Mouse (Mus musculus) skeletal muscle tissue, adult 2 months (tissue): ENCODE measurements around the gene Plxdc2.

Experiments
- DNase-seq: peaks from one replicate; pipeline ENCODE4 v3.0.0-alpha.2; 2012; ENCODE audit warnings: low read depth, low spot score

The Plxdc2 gene

GRCm38 (mm10) chr2:16571169-16571751, 215.2 kb downstream of the Plxdc2 start:
- no peak for DNase-seq

DNA sequence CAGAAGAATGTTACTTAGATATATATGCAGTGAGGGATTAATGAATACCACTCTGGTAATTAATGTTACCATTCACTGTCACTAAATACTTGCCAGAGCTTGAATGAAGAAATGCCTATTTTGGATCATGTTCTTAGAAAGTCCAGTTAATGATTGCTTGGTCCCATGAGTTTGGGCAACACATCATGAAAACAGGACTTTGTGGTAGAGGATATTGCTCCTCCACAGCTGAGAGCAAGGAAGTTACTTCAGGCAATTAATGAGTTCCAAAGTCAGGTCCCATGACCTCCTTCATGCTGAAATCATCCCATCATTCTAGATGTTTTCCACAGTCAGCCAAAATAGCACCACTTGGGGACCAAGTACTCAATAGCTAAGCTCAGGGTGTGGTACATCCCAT, 220.5 kb downstream of the Plxdc2 start:
- DNase-seq: no peak

GRCm38 (mm10) chr2:16578153-16578552, 222.0 kb downstream of the Plxdc2 start:
- DNase-seq: no peak

DNA sequence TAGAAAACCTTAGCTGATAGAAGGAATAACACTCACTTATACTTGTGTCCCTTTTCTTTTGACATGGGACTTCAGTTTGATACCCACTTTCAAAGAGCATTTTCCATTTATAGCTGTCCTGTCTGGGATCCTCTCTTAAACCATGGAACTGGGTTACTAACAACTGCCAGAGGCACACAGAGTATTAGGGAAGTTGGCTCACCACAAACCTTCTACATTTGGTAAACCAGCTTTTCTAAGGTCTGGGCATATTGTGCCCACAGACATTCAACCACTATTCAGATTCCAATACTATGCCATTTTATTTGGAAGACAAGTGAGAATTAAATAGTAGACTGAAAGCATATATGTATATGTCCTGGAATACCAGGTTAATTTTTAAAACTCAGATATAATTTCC, 232.4 kb downstream of the Plxdc2 start:
- no peak for DNase-seq

- no peak for DNase-seq
These were observed 239.3 kb downstream of the Plxdc2 start for GRCm38 (mm10) chr2:16595451-16595850.

- no peak for DNase-seq
These were observed 242.1 kb downstream of the Plxdc2 start for GRCm38 (mm10) chr2:16598231-16598630.

DNA sequence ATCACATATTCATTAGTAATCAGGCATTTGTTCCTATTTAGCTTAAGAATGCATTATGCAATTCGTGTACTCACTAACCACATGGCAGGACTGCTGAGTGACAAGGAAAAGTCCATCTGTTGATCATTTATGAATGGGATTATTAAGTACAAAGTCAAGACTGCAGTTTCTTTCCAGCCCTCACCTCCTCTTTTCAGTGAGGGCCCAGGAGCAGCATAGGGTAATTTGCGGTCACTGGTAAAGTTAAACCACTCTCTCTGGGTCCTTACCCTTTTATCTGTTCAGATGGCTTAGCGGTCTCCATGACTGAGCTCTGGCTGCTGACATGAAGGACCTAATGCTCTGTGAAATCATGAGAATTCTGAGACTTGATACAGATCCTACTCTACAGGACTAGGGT, 248.2 kb downstream of the Plxdc2 start:
- DNase-seq: no peak

GRCm38 (mm10) chr2:16607792-16608586, 251.9 kb downstream of the Plxdc2 start:
- DNase-seq: no peak

DNA sequence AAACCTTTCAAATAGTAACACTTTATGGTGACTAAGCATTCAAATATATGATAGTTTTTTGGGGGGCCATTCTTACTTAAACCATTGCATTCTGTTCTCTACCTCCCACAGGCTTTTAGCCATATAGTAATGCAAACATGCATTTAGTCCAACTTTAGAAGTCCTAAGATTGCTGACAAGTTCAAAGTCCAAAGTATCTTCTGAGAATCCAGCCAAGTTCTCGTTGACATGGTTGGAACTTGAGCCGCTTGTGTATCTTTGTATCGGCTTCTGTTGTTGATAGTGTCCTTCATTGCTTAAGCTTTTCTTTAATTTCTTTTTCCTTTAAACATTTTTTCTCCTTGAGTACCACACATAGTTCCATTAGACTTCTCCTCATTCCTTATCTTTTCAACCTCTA, 286.0 kb downstream of the Plxdc2 start:
- DNase-seq: no peak

DNA sequence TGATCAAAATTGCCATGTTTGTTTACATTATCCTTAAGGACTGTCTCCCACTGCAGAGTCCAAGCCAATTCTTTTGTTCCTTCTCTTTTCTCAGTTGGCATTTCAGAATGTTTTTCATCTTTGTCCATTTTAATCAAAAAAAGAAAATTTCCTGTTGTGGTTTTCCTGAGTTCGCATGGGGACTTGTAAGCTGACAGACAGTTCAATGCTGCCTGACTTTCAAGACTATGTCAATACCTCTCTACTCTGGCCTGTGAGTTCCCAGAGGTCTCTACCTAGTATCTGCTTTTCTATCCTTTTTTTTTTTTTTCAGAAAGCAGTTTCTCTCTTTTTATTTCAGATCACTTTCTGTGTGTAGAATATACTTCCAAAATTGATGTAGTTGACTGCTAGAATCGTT, 295.6 kb downstream of the Plxdc2 start:
- DNase-seq: no peak

DNA sequence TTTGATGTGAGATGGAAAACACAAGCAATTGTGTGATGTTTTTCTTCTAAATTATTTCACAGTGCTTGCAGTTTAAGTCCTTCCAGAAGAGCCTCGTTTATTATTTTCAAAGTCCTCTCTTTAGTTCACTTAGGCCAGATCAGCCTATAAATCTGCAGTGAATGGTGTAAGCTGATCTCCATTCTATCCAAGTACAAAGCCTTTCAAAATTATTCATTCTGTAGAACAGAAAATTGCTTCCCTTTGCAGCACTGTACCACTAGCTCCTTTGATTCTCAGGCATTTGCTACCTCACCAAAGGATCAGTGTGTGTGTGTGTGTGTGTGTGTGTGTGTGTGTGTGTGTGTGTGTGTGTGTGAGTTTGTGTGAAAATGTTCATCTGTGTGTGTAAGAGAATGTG, 308.4 kb downstream of the Plxdc2 start:
- no peak for DNase-seq

DNA sequence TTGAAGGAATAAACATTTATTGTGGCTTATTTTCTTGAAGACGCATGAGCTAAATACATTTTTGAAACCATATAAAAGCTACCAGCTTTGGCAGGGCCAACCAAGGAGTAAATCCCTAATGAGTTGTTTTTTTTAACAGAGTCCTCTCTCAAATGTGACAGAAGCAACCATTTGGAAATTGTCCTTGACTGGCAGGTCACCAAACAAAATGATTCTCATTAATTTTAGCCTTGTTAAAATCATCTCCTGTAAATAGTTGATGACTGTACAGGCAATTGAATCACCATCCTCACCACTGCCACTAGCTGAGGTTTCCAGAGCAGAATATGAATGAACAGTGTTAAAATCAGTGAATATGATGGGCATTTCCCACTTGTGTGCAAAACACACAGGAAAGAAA, 312.3 kb downstream of the Plxdc2 start:
- DNase-seq: no peak

DNA sequence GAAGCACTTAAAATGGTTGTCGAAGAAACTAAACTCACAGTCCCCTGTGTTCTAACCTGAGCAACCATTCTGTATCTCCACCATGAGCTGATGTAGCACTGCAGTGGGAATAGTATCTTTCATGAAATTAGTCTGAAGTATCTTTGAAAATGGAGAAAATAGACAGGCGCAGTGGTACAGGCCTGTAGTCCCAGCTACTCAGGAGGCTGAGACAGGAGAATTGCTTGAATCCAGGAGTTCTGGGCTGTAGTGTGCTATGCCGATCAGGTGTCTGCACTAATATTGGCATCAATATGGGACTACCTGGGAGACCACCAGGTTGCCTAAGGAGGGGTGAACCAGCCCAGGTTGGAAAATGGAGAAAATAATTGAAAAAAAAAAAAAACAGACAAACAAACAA, 326.8 kb downstream of the Plxdc2 start:
- no peak for DNase-seq

- DNase-seq: no peak
These were observed 327.6 kb downstream of the Plxdc2 start for GRCm38 (mm10) chr2:16683739-16684138.

GRCm38 (mm10) chr2:16684529-16684928, 328.4 kb downstream of the Plxdc2 start:
- no peak for DNase-seq

GRCm38 (mm10) chr2:16696390-16696789, 340.3 kb downstream of the Plxdc2 start:
- DNase-seq: peak; percentile 7

- DNase-seq: peak; percentile 23
These were observed 341.1 kb downstream of the Plxdc2 start for GRCm38 (mm10) chr2:16697181-16697580.

DNA sequence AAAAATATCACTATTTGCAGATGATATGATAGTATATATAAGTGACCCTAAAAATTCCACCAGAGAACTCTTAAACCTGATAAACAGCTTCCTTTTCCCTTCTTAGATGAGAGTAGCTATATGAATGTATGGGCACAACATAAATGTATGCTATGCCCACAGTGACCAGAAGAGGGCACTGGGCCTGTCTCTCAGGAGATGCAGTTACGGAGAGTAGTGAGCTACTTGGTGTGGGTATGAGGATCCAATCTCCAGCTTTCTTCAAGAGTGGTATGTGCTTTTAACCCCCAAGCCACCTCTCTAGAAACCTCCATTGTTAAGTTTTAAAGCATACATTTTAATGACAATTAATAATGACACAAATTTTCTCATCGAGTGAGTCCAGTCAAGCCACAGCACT, 350.1 kb downstream of the Plxdc2 start:
- DNase-seq: no peak

DNA sequence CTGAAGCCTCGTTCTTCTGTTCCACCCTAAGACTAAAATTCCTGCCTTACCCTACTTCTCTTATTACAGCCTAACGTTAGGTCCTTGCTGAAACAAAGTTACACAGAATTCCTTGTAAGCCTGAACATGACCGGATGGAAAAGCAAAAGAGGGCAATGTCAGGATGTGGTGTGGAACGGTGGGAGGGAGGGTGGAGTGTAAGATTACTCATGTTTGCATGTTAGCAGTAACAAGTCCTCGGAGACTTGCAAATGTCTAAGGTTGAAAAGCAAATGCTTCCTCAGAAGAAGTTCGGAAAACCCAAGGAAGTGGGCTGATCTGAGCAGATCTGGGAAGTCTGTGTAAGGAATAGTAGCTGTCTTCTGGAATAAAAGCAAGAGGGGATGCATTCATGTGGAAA, 353.8 kb downstream of the Plxdc2 start:
- DNase-seq: peak; percentile 7

- no peak for DNase-seq
These were observed 374.9 kb downstream of the Plxdc2 start for GRCm38 (mm10) chr2:16731033-16731432.

DNA sequence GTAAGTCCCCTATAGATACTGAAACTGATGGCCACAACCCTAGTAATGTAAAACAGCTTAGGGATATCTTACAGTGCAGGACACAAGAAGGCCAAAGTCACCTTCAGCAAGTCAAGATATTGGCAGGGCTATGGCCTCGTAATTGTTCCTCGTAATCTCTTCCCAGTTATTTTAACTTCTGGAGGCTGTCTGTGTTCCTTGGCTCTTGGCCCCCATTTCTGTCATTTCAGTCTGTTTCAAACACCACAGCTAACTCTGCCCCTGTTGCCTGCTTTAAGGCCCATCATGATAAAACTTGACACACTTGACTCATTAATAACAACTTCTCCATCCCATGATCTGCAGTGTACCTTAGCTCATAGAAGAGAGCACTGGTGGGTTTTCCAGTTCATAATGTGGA, 378.3 kb downstream of the Plxdc2 start:
- peak; percentile 4 for DNase-seq

DNA sequence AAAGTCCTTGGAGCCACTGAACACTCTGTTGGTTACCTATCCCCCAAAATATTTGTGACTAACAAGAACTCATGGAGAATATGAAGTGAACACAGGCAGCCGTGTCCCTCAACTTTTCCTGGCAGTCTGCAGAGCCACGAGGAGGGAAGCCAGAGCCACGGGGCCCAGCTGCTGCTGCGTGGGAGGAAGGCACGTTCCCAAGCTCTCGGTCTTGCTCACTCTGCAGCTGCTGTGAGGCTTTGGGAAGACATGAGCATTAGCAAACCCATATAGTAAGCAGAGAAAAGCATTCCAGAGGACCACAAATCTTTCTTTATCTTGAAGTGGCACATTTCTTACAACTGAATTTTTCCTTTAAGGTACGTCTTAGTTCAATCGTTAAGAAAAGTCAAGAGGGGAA, 382.1 kb downstream of the Plxdc2 start:
- DNase-seq: peak; percentile 81

- DNase-seq: no peak
These were observed 385.7 kb downstream of the Plxdc2 start for GRCm38 (mm10) chr2:16741813-16742212.
